Mouse (Mus musculus) C2C12 (cell line): ENCODE data around the gene Rhobtb3. TPM values are rescaled to one million over a fixed set of nuclear protein-coding genes. Genes with fewer than 3 reads are reported as not detected.

Experiments used
- H3K27me3 ChIP-seq: one replicate; pipeline ENCODE4 v1.6.1; 2011; ENCODE audit not compliant: control insufficient read depth, insufficient read depth, insufficient read length
- H3K36me3 ChIP-seq: one replicate; pipeline ENCODE4 v1.6.1; 2011; ENCODE audit not compliant: control insufficient read depth, insufficient read depth
- H3K4me3 ChIP-seq: one replicate; pipeline ENCODE4 v1.5.1; 2011; ENCODE audit warnings: mild to moderate bottlenecking, control low read depth; ENCODE audit not compliant: poor library complexity, insufficient read depth, severe bottlenecking
- H3K79me2 ChIP-seq: one replicate; pipeline ENCODE4 v1.6.1; 2011; ENCODE audit not compliant: control insufficient read depth, insufficient read depth
- H3K79me3 ChIP-seq: one replicate; pipeline ENCODE4 v1.6.1; 2011; ENCODE audit warnings: low read depth, control low read depth
- H3ac ChIP-seq: one replicate; pipeline ENCODE3; 2011; ENCODE audit warnings: low read depth; ENCODE audit not compliant: control insufficient read depth, insufficient read length
- CEBPB ChIP-seq: IDR thresholded peaks from one replicate; pipeline ENCODE4 v1.6.1; 2011; ENCODE audit warnings: low read depth, mild to moderate bottlenecking, control low read depth, moderate library complexity
- CTCF ChIP-seq: IDR thresholded peaks from one replicate; pipeline ENCODE4 v1.5.1; 2011; ENCODE audit not compliant: control insufficient read depth, insufficient read depth, insufficient read length
- FOSL1 ChIP-seq: IDR thresholded peaks from one replicate; pipeline ENCODE4 v1.8.0; 2011; ENCODE audit warnings: mild to moderate bottlenecking, low read length; ENCODE audit not compliant: poor library complexity, insufficient read depth, severe bottlenecking
- MAX ChIP-seq: IDR thresholded peaks from one replicate; pipeline ENCODE4 v1.6.1; 2011; ENCODE audit warnings: mild to moderate bottlenecking, control low read depth
- MYOD1 ChIP-seq: IDR thresholded peaks from one replicate; pipeline ENCODE4 v1.6.1; 2011; ENCODE audit warnings: low read depth; ENCODE audit not compliant: control insufficient read depth, insufficient read length
- MYOG ChIP-seq: IDR thresholded peaks from one replicate; pipeline ENCODE4 v1.6.1; 2011; ENCODE audit not compliant: control insufficient read depth, insufficient read length; ENCODE audit errors: extremely low read depth
- USF1 ChIP-seq: IDR thresholded peaks from one replicate; pipeline ENCODE4 v1.6.1; 2011; ENCODE audit warnings: low read depth, mild to moderate bottlenecking, control low read depth, moderate library complexity
- polyA plus RNA-seq: library from polyadenylated mRNA; unstranded; fragments of >200 nt; fragmentation: generic; extraction: Trizol; gene quantifications from one replicate; pipeline ENCODE4 v1.2.1, GENCODE M21; 2012; ENCODE audit warnings: missing spikeins

The Rhobtb3 gene
- polyA plus RNA-seq, 1 experiment: 10.1 TPM

- Histone ChIP-seq H3ac (no peak overlapping the region), H3K36me3 (peaks cover 3% of the 10 kb centered on the region), H3K27me3 (no peaks in the 10 kb centered on the region), H3K4me3 (no peak overlapping the region), H3K79me3 (no peaks in the 10 kb centered on the region), H3K79me2 (no peaks in the 10 kb centered on the region)
- TF ChIP-seq MAX: no peak
- no peak for TF ChIP-seq CTCF
- no peak for TF ChIP-seq CEBPB
- TF ChIP-seq MYOD1: no peak
- TF ChIP-seq FOSL1: no peak
- TF ChIP-seq USF1: no peak
- TF ChIP-seq MYOG: no peak
Observed at GRCm38 (mm10) chr13:75892291-75892690, 51.4 kb downstream of the Rhobtb3 start.

GRCm38 (mm10) chr13:75891868-75892267 is 51.9 kb downstream of the Rhobtb3 start:
- no peak for TF ChIP-seq MAX
- Histone ChIP-seq H3ac (no peak overlapping the region), H3K79me3 (no peaks in the 10 kb centered on the region), H3K27me3 (no peaks in the 10 kb centered on the region), H3K36me3 (peaks cover 3% of the 10 kb centered on the region), H3K4me3 (no peak overlapping the region), H3K79me2 (no peaks in the 10 kb centered on the region)

GRCm38 (mm10) chr13:75883792-75884191 is 59.9 kb downstream of the Rhobtb3 start:
- H3K79me3 ChIP-seq: no peaks in the 10 kb centered on the region
- H3K4me3 ChIP-seq: no peak overlapping the region
- no peak for TF ChIP-seq MYOD1
- TF ChIP-seq USF1: no peak
- no peak for TF ChIP-seq MYOG
- TF ChIP-seq FOSL1: no peak
- TF ChIP-seq MAX: no peak
- TF ChIP-seq CTCF: no peak
- no peak for TF ChIP-seq CEBPB
- peaks cover 13% of the 10 kb centered on the region for H3K36me3 ChIP-seq
- no peaks in the 10 kb centered on the region for H3K27me3 ChIP-seq
- no peaks in the 10 kb centered on the region for H3K79me2 ChIP-seq
- no peak overlapping the region for H3ac ChIP-seq

DNA sequence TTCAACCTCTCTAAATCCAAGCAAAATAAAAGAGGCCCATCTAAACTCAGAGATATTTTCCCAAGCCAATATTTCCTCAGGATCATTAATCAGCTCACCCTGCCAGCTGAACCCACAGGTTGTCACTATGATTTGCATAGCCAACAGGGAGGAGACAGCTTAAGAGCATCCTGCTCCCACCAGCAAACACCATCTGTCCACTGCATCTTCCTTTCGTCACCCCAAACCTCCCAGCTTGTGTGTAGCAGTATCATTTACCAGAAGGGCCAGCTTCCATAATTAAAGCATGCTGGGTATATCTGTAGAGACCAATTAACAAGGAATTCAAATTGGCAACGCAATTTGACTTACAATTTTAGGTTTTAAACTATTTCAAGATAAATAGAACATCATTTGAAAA is 63.2 kb downstream of the Rhobtb3 start:
- Histone ChIP-seq H3ac (no peak overlapping the region), H3K79me3 (no peaks in the 10 kb centered on the region), H3K79me2 (no peaks in the 10 kb centered on the region), H3K36me3 (peaks cover 29% of the 10 kb centered on the region), H3K27me3 (no peaks in the 10 kb centered on the region), H3K4me3 (no peak overlapping the region)
- no peak for TF ChIP-seq MYOD1
- no peak for TF ChIP-seq MYOG
- no peak for TF ChIP-seq FOSL1
- TF ChIP-seq CEBPB: no peak
- no peak for TF ChIP-seq USF1
- TF ChIP-seq MAX: no peak
- no peak for TF ChIP-seq CTCF

GRCm38 (mm10) chr13:75879756-75880155 is 64.0 kb downstream of the Rhobtb3 start:
- Histone ChIP-seq H3K36me3 (peaks cover 29% of the 10 kb centered on the region), H3K27me3 (no peaks in the 10 kb centered on the region), H3ac (no peak overlapping the region), H3K79me3 (no peaks in the 10 kb centered on the region), H3K79me2 (no peaks in the 10 kb centered on the region), H3K4me3 (no peak overlapping the region)
- TF ChIP-seq FOSL1 (no peak), USF1 (no peak), MAX (no peak), MYOG (no peak), CTCF (no peak), MYOD1 (no peak), CEBPB (no peak)

- no peak for TF ChIP-seq USF1
- TF ChIP-seq CTCF: no peak
- TF ChIP-seq CEBPB: no peak
- no peak for TF ChIP-seq MAX
- TF ChIP-seq MYOG: no peak
- TF ChIP-seq FOSL1: no peak
- no peak for TF ChIP-seq MYOD1
- Histone ChIP-seq H3K79me3 (no peaks in the 10 kb centered on the region), H3K4me3 (no peak overlapping the region), H3K79me2 (no peaks in the 10 kb centered on the region), H3K36me3 (peaks cover 28% of the 10 kb centered on the region), H3K27me3 (no peaks in the 10 kb centered on the region), H3ac (no peak overlapping the region)
Observed at GRCm38 (mm10) chr13:75877907-75878306, 65.8 kb downstream of the Rhobtb3 start.
